Mouse (Mus musculus) intestine, postnatal 0 days (tissue): ENCODE results near the gene Maea. TPM values are rescaled to one million over a fixed set of nuclear protein-coding genes. Genes with fewer than 3 reads are reported as not detected.

Source experiments
- ATAC-seq: fragments of 200-750 bp; cut with Nextera tagmentation; 2 replicates; pipeline ENCODE4 v1.8.0; 2017; ENCODE audit warnings: mild to moderate bottlenecking, moderate TSS enrichment, moderate library complexity
- H3K27ac ChIP-seq: fragments of 300-500 bp; sonication (generic); 2 replicates; pipeline ENCODE4 v1.5.1; 2014; ENCODE audit warnings: mild to moderate bottlenecking, low read depth, low read length, moderate library complexity
- H3K27me3 ChIP-seq: fragments of 300-500 bp; sonication (generic); replicated peaks from 2 replicates; pipeline ENCODE4 v1.6.1; 2014; ENCODE audit warnings: low read length, mixed read lengths; ENCODE audit not compliant: control insufficient read depth, insufficient read depth
- H3K36me3 ChIP-seq: fragments of 300-500 bp; sonication (generic); 2 replicates; pipeline ENCODE4 v1.6.1; 2014; ENCODE audit warnings: mild to moderate bottlenecking, moderate library complexity; ENCODE audit not compliant: control insufficient read depth, insufficient read depth
- H3K4me1 ChIP-seq: fragments of 300-500 bp; sonication (generic); replicated peaks from 2 replicates; pipeline ENCODE4 v1.6.1; 2014; ENCODE audit warnings: antibody characterized with exemption, low read length, mixed read lengths; ENCODE audit not compliant: control insufficient read depth, insufficient read depth
- H3K4me2 ChIP-seq: fragments of 300-500 bp; sonication (generic); replicated peaks from 2 replicates; pipeline ENCODE4 v1.6.1; 2014; ENCODE audit warnings: low read depth, mild to moderate bottlenecking, moderate library complexity
- H3K4me3 ChIP-seq: fragments of 300-500 bp; sonication (generic); 2 replicates; pipeline ENCODE4 v1.5.1; 2014; ENCODE audit warnings: low read depth, low read length
- H3K9ac ChIP-seq: fragments of 300-500 bp; sonication (generic); 2 replicates; pipeline ENCODE4 v1.6.1; 2014; ENCODE audit warnings: mild to moderate bottlenecking, low read depth, low read length
- H3K9me3 ChIP-seq: fragments of 300-500 bp; sonication (generic); 2 replicates; pipeline ENCODE4 v1.6.1; 2016; ENCODE audit warnings: mixed run types; ENCODE audit not compliant: control insufficient read depth
- CTCF ChIP-seq: sonication (generic); IDR thresholded peaks from 2 replicates; pipeline ENCODE4 v1.5.1; 2016; ENCODE audit warnings: low read depth, mild to moderate bottlenecking, control low read depth, antibody characterized with exemption, moderate library complexity
- WGBS: fragments of 180-500 bp; shearing (Covaris S2); extraction: QIAGEN DNeasy Blood & Tissue Kit; methylation state at CpG from one replicate; pipeline ENCODE4 v1.1.7; 2014; 5-methylcytosine and 5-hydroxymethylcytosine counted together
- polyA plus RNA-seq: library from polyadenylated mRNA; unstranded; fragments of >200 nt; fragmentation: Nextera tagmentation; extraction: Ambion mirVana; gene quantifications from 2 replicates; pipeline ENCODE4 v1.2.1, GENCODE M21; 2015

The Maea gene
- polyA plus RNA-seq, 1 experiment from 2014 or later, result 81.0 TPM

DNA sequence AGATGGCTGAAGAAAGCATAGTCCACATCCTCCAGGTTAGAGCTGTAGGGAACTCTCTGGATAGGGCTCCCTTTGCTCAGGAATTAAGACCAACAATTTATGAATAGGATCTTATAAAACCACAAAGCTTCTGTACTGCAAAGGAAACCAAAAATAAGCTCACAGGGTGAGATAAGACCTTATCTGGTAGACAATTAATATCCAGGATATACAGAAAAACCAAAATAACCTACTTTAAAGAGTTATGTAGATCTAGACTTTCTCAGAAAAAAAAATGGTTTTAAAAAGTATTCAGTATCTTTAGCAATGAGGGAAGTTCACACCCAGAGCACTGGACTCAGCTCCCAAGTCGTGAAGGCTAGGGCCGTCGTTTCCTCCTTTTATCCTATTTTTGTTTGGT, 85.0 kb downstream of the Maea start:
- Histone ChIP-seq H3K9me3 (no peaks in the 10 kb centered on the region), H3K4me1 (no peaks in the 10 kb centered on the region), H3K4me3 (no peak overlapping the region), H3K4me2 (no peak overlapping the region), H3K27me3 (no peaks in the 10 kb centered on the region), H3K27ac (no peak overlapping the region), H3K9ac (no peak overlapping the region), H3K36me3 (0 out of 2 replicates have a peak, but pooled peaks cover under 1% of the 10 kb centered on the region)
- ATAC-seq, result no peak
- no peak for TF ChIP-seq CTCF
- 50% methylated on average over 3 of the region's 3 CpGs for WGBS

Other genes with a start within 250 kb of the Maea start
- gene Slc5a1, start 231.3 kb upstream of the Maea start, polyA plus RNA-seq, result 158 and 164 TPM in 2 replicates
- gene Spon2, start 117.1 kb upstream of the Maea start, polyA plus RNA-seq, result 43.0 and 45.4 TPM in 2 replicates
- 139 and 141 TPM in 2 replicates for gene Ctbp1, start 60.5 kb upstream of the Maea start, polyA plus RNA-seq
- 3.4 and 4.8 TPM in 2 replicates for gene Uvssa, start 43.0 kb downstream of the Maea start, polyA plus RNA-seq
- gene Nkx1-1, start 98.5 kb downstream of the Maea start, polyA plus RNA-seq, result not detected in 2 replicates